Mouse (Mus musculus) myocyte (in vitro differentiated cells): ENCODE results near the gene St6galnac3.

Source experiments
- MAX ChIP-seq: IDR thresholded peaks from one replicate; pipeline ENCODE4 v1.6.1; 2011; ENCODE audit warnings: low read depth, mild to moderate bottlenecking, control low read depth
- POLR2A ChIP-seq: IDR thresholded peaks from one replicate; pipeline ENCODE4 v1.6.1; 2011; ENCODE audit warnings: low read depth, mild to moderate bottlenecking, control low read depth, moderate library complexity; ENCODE audit not compliant: insufficient read length
- POLR2AphosphoS2 ChIP-seq: IDR thresholded peaks from one replicate; pipeline ENCODE4 v1.6.1; 2011; ENCODE audit warnings: low read depth, control low read depth; ENCODE audit not compliant: insufficient read length

GRCm38 (mm10) chr3:153334152-153334825, 390.7 kb downstream of the St6galnac3 start:
- TF ChIP-seq POLR2AphosphoS2 (no peak), POLR2A (no peak), MAX (no peak)
